Mouse (Mus musculus) subcutaneous adipose tissue, adult 2 months (tissue): ENCODE results near the gene Fam83e. TPM values are rescaled to one million over a fixed set of nuclear protein-coding genes. Genes with fewer than 3 reads are reported as not detected.

Source experiments
- polyA plus RNA-seq: library from polyadenylated mRNA; depleted of rRNA; stranded (reverse); fragments of >200 nt; gene quantifications from 2 replicates; pipeline ENCODE4 v1.2.3, GENCODE M21; 2012; ENCODE audit warnings: low replicate concordance; rRNA removed

Gene Fam83e
- polyA plus RNA-seq = 0.42 and 0.51 TPM in 2 replicates

GRCm38 (mm10) chr7:45720413-45721233 lies at the start of gene Fam83e:
Fam83e (plus strand) TSS chr7:45721212.

GRCm38 (mm10) chr7:45683396-45684050 lies 37.5 kb upstream of the Fam83e start, which contains the start of gene Ntn5:
Ntn5 (plus strand) TSS chr7:45684022.

GRCm38 (mm10) chr7:45693921-45694591 lies 27.0 kb upstream of the Fam83e start, which contains the start of gene Sec1:
Sec1 (minus strand) TSS chr7:45694402.

GRCm38 (mm10) chr7:45699523-45700141 lies 21.4 kb upstream of the Fam83e start, which contains the start of gene Car11:
Car11 (plus strand) TSS chr7:45699843.

GRCm38 (mm10) chr7:45704730-45705442 lies 16.1 kb upstream of the Fam83e start, which contains the start of gene Dbp:
Dbp (plus strand) TSS chr7:45705088.

GRCm38 (mm10) chr7:45715090-45715708 lies 5.8 kb upstream of the Fam83e start, which contains the start of gene Rpl18:
Rpl18 (plus strand) TSS chr7:45715457.

GRCm38 (mm10) chr7:45717918-45718297 lies 3.1 kb upstream of the Fam83e start, which contains the start of gene Sphk2:
Sphk2 (minus strand) TSS chr7:45718002.

GRCm38 (mm10) chr7:45725713-45726112 lies 4.7 kb downstream of the Fam83e start, which contains the start of gene Spaca4:
Spaca4 (minus strand) TSS chr7:45725813.

Other genes starting within 250 kb of the Fam83e start
- gene Tulp2, start 239.3 kb upstream of the Fam83e start, polyA plus RNA-seq = 0.20 and 0.76 TPM in 2 replicates
- gene Gm45808, start 234.4 kb upstream of the Fam83e start, polyA plus RNA-seq = 5.0 and 20.5 TPM in 2 replicates
- gene Dhdh, start 232.4 kb upstream of the Fam83e start, polyA plus RNA-seq = 21.6 and 53.7 TPM in 2 replicates
- 427 and 466 TPM in 2 replicates for gene Nucb1, start 210.8 kb upstream of the Fam83e start, polyA plus RNA-seq
- gene Ppp1r15a, start 194.9 kb upstream of the Fam83e start, polyA plus RNA-seq = 26.7 and 32.6 TPM in 2 replicates
- gene Plekha4, start 194.9 kb upstream of the Fam83e start, polyA plus RNA-seq = 12.8 and 21.4 TPM in 2 replicates
- gene Hsd17b14, start 166.3 kb upstream of the Fam83e start, polyA plus RNA-seq = 3.1 and 7.0 TPM in 2 replicates
- 143 and 215 TPM in 2 replicates for gene Bcat2, start 151.1 kb upstream of the Fam83e start, polyA plus RNA-seq
- gene Fgf21, start 105.7 kb upstream of the Fam83e start, polyA plus RNA-seq = 0.78 and 1.8 TPM in 2 replicates
- gene Fut1, start 103.9 kb upstream of the Fam83e start, polyA plus RNA-seq = 0.07 and 0.24 TPM in 2 replicates
- gene Izumo1, start 99.4 kb upstream of the Fam83e start, polyA plus RNA-seq = 0.41 and 1.0 TPM in 2 replicates
- 38.6 and 65.4 TPM in 2 replicates for gene Rasip1, start 93.7 kb upstream of the Fam83e start, polyA plus RNA-seq
- 7.2 and 11.2 TPM in 2 replicates for gene Mamstr, start 81.2 kb upstream of the Fam83e start, polyA plus RNA-seq
- gene Fut2, start 54.8 kb upstream of the Fam83e start, polyA plus RNA-seq = 0.03 and 21.7 TPM in 2 replicates
- gene Ntn5, start 37.2 kb upstream of the Fam83e start, polyA plus RNA-seq = not detected in 2 replicates
- gene Sec1, start 26.8 kb upstream of the Fam83e start, polyA plus RNA-seq = 0.23 and 0.30 TPM in 2 replicates
- 17.8 and 42.8 TPM in 2 replicates for gene Car11, start 21.4 kb upstream of the Fam83e start, polyA plus RNA-seq
- gene Dbp, start 16.1 kb upstream of the Fam83e start, polyA plus RNA-seq = 63.6 and 77.9 TPM in 2 replicates
- 753 and 1,942 TPM in 2 replicates for gene Rpl18, start 5.8 kb upstream of the Fam83e start, polyA plus RNA-seq
- 36.9 and 48.7 TPM in 2 replicates for gene Sphk2, start 3.2 kb upstream of the Fam83e start, polyA plus RNA-seq
- not detected in 2 replicates for gene Spaca4, start 4.6 kb downstream of the Fam83e start, polyA plus RNA-seq
- gene Lmtk3, start 62.5 kb downstream of the Fam83e start, polyA plus RNA-seq = 0.63 and 25.3 TPM in 2 replicates
- 0.23 and 2.8 TPM in 2 replicates for gene Sult2b1, start 63.5 kb downstream of the Fam83e start, polyA plus RNA-seq
- gene Cyth2, start 93.4 kb downstream of the Fam83e start, polyA plus RNA-seq = 51.8 and 57.9 TPM in 2 replicates
- gene Kcnj14, start 103.6 kb downstream of the Fam83e start, polyA plus RNA-seq = 4.8 and 23.1 TPM in 2 replicates
- gene Grwd1, start 109.7 kb downstream of the Fam83e start, polyA plus RNA-seq = 14.7 and 32.7 TPM in 2 replicates
- 371 and 393 TPM in 2 replicates for gene Kdelr1, start 151.6 kb downstream of the Fam83e start, polyA plus RNA-seq
- gene Grin2d, start 157.2 kb downstream of the Fam83e start, polyA plus RNA-seq = 1.1 and 6.1 TPM in 2 replicates
- gene Syngr4, start 175.5 kb downstream of the Fam83e start, polyA plus RNA-seq = 0.19 TPM in 1 of 2 replicates, not detected in the other
- gene Tmem143, start 175.7 kb downstream of the Fam83e start, polyA plus RNA-seq = 85.1 and 137 TPM in 2 replicates
- gene Emp3, start 200.2 kb downstream of the Fam83e start, polyA plus RNA-seq = 179 and 360 TPM in 2 replicates
- gene Ccdc114, start 202.9 kb downstream of the Fam83e start, polyA plus RNA-seq = 4.2 and 9.5 TPM in 2 replicates